Mouse (Mus musculus) layer of hippocampus, adult 11-12 months (tissue): ENCODE measurements at regions not wholly inside any gene's neighbourhood (a gene's known extent, or its start where the extent isn't known, plus 50 kb on each side); places are given as distances from the start of the nearest gene placed in this dataset.

Source experiments
- DNase-seq: peaks from one replicate; pipeline ENCODE4 v3.0.0; 2022; ENCODE audit warnings: low spot score

- DNase-seq, result no peak
Measured at GRCm38 (mm10) chr5:119139816-119140215, 530.7 kb upstream of the Tbx3 start.

- no peak for DNase-seq
Measured at GRCm38 (mm10) chr5:119143411-119143810, 527.1 kb upstream of the Tbx3 start.

- DNase-seq, result no peak
Measured at GRCm38 (mm10) chr5:119149389-119150185, 520.9 kb upstream of the Tbx3 start.

- DNase-seq, result no peak
Measured at GRCm38 (mm10) chr5:119153086-119153485, 517.4 kb upstream of the Tbx3 start.

GRCm38 (mm10) chr5:119156638-119157037, 513.8 kb upstream of the Tbx3 start:
- no peak for DNase-seq

DNA sequence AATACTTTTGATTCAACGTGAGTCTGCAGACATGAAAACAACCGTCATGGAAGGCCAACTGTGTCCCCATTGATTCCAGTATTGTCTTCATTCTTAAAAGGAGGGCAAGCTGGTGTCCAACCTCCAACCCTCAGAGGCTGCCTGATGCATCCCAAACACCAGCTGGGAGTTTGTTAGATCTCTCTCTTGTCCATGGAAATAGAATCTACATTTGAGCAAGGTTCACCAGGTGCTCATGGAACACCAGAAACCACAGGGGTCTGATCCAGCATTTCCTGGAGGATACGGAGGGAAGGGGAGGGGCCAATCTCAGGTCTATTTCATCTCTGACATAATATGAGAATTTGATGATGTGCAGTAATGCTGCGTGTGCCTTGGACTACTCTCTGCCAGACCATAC, 512.3 kb upstream of the Tbx3 start:
- no peak for DNase-seq

DNA sequence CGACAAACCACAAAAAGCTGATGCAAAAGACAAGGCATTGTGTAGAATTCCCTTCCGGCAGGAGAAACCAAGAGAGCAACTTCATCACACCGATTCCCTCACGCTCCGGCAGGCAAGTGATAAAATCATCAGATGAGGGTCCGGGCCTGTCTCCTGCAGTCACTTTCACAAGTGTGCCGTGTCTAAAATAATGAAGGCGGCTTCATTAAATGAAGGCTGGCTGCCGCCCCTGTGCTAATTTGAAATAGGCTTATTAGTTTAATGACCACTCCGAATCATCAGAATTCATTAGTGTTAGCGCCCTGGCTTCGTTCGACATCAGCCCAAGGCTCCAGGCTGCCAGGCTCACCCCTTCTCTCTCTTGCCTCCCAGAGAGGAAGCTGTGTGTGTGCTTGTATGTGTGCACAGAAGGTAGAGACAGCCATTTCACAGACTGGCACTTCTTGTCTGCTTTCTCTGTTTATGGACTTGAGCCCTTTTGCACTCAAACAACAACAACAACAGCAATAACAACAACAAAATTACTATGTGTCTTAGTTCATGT, 508.3 kb upstream of the Tbx3 start:
- DNase-seq, result no peak

DNA sequence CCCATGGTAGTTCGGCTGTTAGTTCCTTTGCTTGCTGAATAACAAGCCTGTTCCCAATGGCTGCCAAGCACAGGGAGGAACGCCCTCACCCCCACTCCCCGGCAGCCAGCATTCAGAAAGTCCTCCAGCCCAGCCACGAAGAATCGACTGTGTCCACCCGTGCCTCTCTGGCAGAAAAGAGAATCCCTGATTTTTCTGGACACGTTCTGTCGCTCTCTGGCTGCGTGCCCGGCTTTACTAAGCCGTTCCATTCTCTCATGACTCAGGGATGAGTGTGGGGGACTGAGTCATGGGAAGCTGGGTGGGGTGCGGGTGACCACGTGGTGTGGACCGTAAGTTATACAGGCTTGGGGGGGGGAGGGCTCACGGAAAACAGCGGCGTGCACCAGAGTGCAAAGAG, 502.8 kb upstream of the Tbx3 start:
- peak; percentile 74 for DNase-seq

GRCm38 (mm10) chr5:119169274-119169673, 501.2 kb upstream of the Tbx3 start:
- no peak for DNase-seq

DNA sequence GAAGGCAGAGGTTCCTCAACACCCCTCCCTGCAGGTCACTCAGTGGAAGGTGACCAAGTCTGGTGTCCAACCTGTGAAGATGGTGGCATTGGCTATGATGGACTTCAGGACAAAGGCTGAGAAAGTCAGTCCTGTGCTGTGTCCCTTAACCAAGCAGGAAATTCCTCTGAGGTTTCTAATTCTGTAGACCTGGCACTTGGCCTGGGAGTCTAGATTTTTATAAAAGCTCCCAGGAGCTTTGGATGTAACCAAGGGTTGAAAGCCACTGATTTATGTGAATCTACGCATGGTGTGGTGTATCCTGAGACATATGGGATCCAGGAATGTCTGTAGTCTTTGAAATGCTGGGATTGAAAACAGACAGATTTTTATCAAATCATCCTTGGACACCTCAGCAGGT, 498.8 kb upstream of the Tbx3 start:
- no peak for DNase-seq

DNA sequence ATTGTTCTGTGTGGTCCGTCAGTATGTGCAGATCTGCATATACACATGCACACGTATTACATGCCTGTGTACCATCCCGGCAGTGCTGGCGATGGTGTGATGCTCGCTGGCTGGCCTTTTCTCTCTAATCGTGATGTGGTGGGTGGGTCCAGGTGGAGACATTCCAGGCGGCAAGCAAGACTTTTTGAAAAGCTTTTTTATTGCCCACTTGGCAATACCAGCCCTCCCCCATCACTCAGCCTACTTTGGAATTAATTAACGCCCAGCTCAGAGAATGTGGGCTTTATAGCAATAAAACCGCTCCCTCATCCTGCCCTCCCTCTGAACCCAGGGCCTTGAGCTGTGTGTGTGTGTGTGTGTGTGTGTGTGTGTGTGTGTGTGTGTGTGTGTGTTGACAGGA, 491.7 kb upstream of the Tbx3 start:
- no peak for DNase-seq

DNA sequence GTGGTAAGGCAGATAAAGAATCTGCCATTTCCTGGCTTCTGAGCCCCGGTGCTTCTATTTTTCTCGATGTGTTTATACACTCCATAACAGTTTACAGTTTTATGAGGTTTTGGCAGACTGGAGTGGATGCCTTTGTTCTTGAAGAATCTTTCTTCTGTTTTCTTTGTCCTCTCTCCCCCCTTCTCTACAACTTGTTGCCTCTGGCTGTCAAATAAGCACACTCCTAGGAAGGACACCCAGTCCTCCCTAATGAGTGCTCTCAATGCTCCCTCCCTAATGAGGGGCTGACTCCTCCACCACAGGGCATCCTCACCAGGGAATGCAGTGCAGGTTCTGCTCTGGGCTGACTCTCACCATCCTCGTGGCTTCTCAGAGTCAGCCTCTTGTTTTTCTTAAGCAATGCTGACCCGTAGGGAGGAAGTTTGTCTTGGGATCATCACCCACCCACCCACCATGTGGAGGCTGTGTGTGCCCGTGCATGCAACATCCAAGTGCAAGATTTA, 486.9 kb upstream of the Tbx3 start:
- DNase-seq, result no peak

GRCm38 (mm10) chr5:119186611-119187010, 483.9 kb upstream of the Tbx3 start:
- DNase-seq, result no peak

DNA sequence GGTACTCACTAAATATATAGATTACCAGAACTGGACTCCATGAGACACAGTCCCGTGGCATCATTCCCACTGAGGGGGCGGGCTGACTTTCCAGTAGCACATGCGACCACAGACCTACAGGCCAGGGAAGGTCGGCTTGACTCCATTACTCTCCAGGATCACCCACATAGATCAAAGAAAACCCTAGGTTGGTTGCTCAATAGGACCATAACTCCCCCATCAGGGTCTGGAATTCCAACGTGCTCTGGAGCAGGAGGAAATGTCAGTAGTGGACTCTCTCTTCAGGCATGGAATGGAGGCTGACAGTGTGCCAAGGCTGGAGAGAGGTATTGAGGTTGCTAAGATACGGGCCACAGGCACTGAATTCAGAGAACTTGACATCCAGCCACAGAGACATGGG, 482.0 kb upstream of the Tbx3 start:
- no peak for DNase-seq

DNA sequence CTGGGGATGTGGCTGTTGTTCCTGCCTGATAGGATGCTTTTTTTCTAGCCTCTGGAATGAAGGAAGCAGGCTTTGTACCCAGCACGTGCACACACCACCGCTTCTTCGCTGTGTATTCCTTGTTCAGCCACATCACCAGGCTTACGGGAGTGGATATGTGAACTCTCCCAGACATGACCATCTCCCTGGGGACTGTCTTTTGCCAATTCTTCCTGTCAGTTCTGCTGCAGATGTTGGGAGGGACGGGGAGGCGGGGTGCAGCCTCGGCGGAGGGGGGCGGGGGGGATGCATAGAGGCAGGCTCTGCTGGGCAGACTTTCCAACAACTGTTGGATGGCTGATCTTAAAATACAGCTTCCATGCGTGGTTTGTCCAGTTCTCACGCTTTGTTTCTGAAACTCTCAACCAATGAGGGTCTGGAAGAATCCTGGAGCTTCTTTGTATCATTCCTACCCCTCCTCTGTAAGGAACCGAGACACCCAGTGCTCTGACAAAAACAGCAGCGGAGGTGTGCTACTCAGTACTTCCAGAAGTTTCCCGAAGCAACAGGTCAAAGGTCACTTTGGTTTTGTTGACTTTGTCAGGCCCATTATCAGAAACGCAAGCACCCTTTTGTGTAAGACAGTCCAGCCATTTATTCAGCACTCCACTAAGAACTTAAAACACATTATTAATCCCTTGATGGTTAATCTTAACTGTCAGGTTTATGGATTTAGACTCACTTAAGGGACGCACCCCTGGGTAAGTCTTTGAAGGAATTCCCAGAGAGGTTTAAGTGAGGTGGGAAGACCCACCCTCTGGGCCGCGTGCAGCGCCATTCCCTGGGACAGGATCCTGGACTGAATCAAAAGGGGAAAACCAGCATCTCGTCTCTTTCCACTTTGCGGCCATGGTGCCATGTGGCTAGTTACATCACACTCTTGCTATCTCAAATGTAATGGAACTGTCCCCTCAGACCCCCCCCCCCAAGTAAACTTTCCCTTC, 476.5 kb upstream of the Tbx3 start:
- DNase-seq, result no peak

DNA sequence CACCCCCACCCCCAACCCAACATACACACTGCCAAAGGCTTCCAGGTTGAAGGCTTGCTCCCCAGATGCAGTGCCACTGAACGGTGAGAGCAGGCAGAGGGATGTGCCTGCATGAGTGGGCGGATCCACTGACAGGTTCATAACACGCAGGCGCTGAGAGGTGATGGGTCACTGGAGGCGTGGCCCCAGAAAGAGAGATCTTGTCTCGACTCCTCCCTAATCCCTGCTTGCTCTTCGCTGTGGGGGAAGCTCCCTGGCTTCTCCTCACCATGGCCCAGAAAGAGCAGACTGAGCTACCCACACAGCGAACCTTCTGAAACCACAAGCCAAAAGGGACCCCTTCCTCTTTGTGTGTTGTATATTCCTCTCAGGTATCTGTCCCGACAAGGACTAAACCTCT, 470.6 kb upstream of the Tbx3 start:
- no peak for DNase-seq

DNA sequence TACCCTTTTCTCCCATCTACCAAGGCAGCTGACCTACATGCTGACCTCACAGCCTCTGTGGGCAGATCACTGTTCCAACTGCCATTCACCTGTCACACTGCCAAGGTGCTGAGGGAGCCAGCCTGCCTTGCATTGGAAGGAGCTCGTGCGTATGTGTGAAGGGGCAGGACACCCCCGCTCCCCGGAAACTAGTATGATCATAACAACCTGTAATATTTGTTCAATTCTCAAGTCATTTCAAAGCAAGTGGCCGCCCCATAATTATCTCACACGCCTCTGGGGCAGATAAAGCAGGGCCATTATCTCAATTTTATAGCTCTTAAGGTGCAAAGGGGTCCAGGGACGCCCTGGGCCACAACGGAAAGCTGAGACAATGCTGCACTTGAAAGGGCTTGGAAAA, 469.2 kb upstream of the Tbx3 start:
- no peak for DNase-seq

DNA sequence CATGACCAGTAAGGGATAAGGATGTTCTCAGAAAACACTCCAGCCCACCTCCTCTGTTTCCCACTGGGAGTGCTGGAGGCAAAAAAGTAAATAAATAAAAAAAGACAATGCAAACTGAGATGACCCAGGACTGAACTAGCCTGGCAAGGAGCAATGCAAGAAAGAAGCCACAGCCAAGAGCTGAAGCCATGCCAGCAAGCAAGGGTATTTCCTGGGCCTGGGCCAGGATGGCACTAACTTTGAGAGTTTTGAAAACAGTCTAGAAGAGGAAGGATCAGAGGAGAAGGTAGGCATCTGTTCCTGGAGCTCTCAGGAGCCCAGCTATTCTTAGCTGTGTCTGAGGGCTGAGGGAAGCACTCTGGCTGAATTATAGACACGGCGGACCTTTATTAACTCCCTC, 465.7 kb upstream of the Tbx3 start:
- DNase-seq, result no peak

DNA sequence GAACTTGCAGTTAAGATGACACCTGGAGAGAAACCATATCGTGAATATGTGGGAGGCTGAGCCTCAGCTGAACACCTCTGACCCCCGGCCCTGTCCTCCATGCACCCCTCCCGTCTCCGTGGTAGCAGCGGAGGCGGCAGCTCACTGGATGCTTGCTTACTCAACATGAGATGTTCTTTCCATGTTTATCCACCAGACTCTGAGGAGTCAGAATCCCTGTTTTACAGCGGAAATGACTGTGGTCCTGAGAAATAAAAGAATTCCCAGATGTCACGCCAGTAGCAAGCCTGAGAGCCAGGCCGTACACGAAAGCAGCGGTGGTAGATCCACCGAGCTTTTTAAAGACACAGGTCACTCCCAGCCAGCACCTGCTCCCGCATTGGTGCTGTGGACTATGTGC, 462.4 kb upstream of the Tbx3 start:
- DNase-seq, result no peak

DNA sequence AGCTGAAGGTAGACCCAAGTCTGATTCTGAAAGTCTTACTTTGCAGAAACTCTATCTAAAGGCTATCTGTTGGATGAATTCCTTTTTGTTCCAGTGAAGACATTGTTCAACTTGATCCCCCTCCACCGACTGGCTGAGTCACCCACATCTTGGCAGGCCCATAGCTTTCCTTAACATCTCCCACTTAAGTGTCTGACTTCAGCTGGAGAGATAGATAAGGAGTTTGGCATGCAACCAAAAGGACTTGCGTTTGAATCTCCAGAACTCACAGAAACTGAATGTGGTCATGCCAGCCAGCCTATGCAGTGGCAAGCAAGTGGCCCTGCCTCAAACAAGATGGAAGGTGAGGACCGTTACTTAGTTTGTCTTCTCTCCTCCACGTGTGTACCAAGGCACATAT, 457.3 kb upstream of the Tbx3 start:
- DNase-seq, result no peak

DNA sequence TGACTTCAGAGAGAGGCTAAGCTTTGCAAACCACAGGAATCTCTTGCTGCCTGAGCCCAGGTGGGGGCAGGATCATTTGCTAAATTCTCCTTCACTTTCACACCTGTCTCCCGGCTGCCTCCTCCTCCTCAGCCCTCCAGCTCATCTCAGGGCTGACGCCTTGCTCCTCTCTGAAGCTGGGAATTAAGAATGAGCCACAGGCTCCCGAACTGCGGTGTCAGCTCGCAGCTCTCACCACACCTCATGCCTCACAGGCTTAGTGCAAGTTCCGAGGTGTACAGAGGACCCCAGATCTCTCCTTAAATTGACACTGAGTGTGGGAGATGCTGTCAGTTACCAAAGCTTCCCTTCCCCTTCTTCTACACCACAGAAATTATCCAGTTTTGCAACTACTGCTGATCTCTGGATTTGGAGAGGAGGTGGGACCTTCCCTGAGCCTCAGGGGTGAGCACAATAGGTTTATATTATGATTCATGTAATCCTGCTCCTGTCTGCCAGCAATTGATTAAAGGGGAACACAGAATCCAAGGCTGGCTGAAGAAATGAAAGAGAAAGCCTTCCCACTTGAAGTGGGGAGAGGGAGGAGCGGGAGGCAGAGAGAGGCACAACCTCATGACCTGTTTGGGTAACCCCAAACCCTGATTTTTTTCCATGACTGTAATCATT, 456.6 kb upstream of the Tbx3 start:
- no peak for DNase-seq

- DNase-seq, result no peak
Measured at GRCm38 (mm10) chr5:119214937-119215336, 455.5 kb upstream of the Tbx3 start.
